Mouse (Mus musculus) embryonic facial prominence, embryonic 14.5 days (tissue): Measurements from ENCODE around the gene Pemt. TPM values are rescaled to one million over a fixed set of nuclear protein-coding genes. Genes with fewer than 3 reads are reported as not detected.

Experiments used
- ATAC-seq: fragments of 200-750 bp; cut with Nextera tagmentation; 2 replicates; pipeline ENCODE4 v1.8.0; 2017; ENCODE audit warnings: low read depth, moderate number of reproducible peaks, moderate TSS enrichment
- DNase-seq: peaks from one replicate; pipeline ENCODE4 v3.0.0-alpha.2; 2015; ENCODE audit warnings: low spot score
- H3K27ac ChIP-seq: fragments of 300-500 bp; sonication (generic); replicated peaks from 2 replicates; pipeline ENCODE4 v1.5.1; 2014; ENCODE audit warnings: low read depth, mild to moderate bottlenecking, low read length, moderate library complexity
- H3K27me3 ChIP-seq: fragments of 300-500 bp; sonication (generic); replicated peaks from 2 replicates; pipeline ENCODE4 v1.6.1; 2014; ENCODE audit warnings: low read length; ENCODE audit not compliant: control insufficient read depth, insufficient read depth
- H3K36me3 ChIP-seq: fragments of 300-500 bp; sonication (generic); 2 replicates; pipeline ENCODE4 v1.6.1; 2014; ENCODE audit warnings: low read length, mixed read lengths; ENCODE audit not compliant: control insufficient read depth, insufficient read depth
- H3K4me1 ChIP-seq: fragments of 300-500 bp; sonication (generic); 2 replicates; pipeline ENCODE4 v1.6.1; 2014; ENCODE audit warnings: antibody characterized with exemption, low read length; ENCODE audit not compliant: control insufficient read depth, insufficient read depth
- H3K4me2 ChIP-seq: fragments of 300-500 bp; sonication (generic); 2 replicates; pipeline ENCODE4 v1.6.1; 2014; ENCODE audit warnings: low read depth, mild to moderate bottlenecking, low read length, moderate library complexity, mixed read lengths
- H3K4me3 ChIP-seq: fragments of 300-500 bp; sonication (generic); 2 replicates; pipeline ENCODE4 v1.5.1; 2014; ENCODE audit warnings: low read depth, mild to moderate bottlenecking, low read length
- H3K9ac ChIP-seq: fragments of 300-500 bp; sonication (generic); 2 replicates; pipeline ENCODE4 v1.6.1; 2014; ENCODE audit warnings: low read depth, mild to moderate bottlenecking, low read length, moderate library complexity, mixed read lengths
- H3K9me3 ChIP-seq: fragments of 300-500 bp; sonication (generic); 2 replicates; pipeline ENCODE4 v1.6.1; 2016; ENCODE audit warnings: low read length; ENCODE audit not compliant: control insufficient read depth
- WGBS: fragments of 180-500 bp; shearing (Covaris S2); extraction: QIAGEN DNeasy Blood & Tissue Kit; methylation state at CpG from one replicate; pipeline ENCODE4 v1.1.7; 2014; 5-methylcytosine and 5-hydroxymethylcytosine counted together
- polyA plus RNA-seq: library from polyadenylated mRNA; unstranded; fragments of >200 nt; fragmentation: Nextera tagmentation; extraction: Ambion mirVana; gene quantifications from 2 replicates; pipeline ENCODE4 v1.2.1, GENCODE M21; 2014

The Pemt gene
- polyA plus RNA-seq, 1 experiment from 2014 or later: 9.2 TPM

DNA sequence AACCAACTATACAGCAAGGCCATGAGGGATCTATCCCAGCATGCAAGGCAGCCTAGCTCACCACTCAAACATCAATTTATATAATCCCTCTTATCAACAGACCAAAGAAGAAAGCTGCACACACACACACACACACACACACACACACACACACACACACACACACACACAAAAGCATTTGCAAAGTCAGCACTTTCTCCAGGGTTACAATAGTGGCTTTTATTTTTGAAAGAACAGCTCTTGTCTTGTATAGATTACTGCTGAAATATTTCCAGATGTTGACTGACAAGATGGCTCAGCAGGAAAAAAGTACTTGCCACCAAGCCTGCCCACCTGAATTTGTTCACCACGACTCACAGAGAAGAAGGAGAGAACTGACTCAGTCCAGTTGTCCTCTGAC is 19.0 kb upstream of the Pemt start:
- Histone ChIP-seq H3K4me1 (no peaks in the 10 kb centered on the region), H3K9me3 (no peaks in the 10 kb centered on the region), H3K4me2 (no peak overlapping the region), H3K4me3 (no peak overlapping the region), H3K36me3 (no peaks in the 10 kb centered on the region), H3K9ac (no peak overlapping the region), H3K27ac (no peak overlapping the region), H3K27me3 (no peaks in the 10 kb centered on the region)
- DNase-seq (peak; percentile 22), ATAC-seq (no peak)
- 14% methylated on average over 1 of the region's 1 CpGs for WGBS

DNA sequence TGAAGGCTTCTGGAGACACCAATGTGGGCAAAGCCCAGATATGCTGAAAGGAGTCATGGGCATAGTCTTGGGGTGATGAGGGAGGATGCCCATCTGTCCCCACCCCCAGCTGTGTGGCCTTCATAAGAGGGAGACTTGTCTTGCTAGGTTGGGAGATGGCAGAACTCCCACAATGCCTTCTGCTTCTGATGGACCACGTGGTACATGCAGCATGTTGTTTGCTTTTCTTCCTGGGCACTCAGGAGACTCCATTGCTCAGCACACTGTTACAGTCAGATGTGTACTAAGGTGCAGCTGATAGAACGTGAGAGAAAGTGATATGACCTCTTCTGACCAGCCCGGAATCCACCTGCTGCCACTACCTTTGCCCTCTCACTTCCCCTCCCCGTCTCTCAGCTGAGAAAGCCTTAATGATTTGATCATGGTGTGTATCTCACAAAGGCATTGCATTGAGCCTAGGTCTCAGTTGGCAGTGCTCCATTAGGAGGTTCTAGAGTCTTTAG is 15.3 kb upstream of the Pemt start:
- Histone ChIP-seq H3K27ac (no peak overlapping the region), H3K4me1 (no peaks in the 10 kb centered on the region), H3K27me3 (no peaks in the 10 kb centered on the region), H3K4me2 (no peak overlapping the region), H3K9ac (no peak overlapping the region), H3K4me3 (no peak overlapping the region), H3K9me3 (no peaks in the 10 kb centered on the region), H3K36me3 (no peaks in the 10 kb centered on the region)
- no peak for DNase-seq
- 79% methylated on average over 4 of the region's 4 CpGs for WGBS
- ATAC-seq: no peak

DNA sequence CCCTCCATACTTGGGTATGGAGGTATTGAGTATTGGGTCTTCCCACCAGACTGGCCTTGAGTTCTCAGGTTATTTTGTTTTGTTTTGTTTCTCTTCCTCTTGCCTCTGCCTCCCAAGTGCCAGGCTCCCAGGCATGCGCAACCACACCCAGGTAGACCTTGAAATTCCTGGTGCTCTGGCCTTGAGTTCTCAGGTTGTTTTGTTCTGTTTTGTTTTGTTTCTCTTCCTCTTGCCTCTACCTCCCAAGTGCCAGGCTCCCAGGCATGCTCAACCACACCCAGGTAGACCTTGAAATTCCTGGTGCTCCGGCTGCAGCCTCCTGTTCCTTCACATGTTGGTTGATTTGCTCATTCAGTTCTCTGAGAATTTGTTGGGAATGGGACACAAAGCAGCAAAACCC is 13.7 kb upstream of the Pemt start:
- Histone ChIP-seq H3K9ac (no peak overlapping the region), H3K36me3 (no peaks in the 10 kb centered on the region), H3K4me2 (no peak overlapping the region), H3K27me3 (no peaks in the 10 kb centered on the region), H3K4me3 (no peak overlapping the region), H3K9me3 (no peaks in the 10 kb centered on the region), H3K27ac (no peak overlapping the region), H3K4me1 (no peaks in the 10 kb centered on the region)
- 91% methylated on average over 2 of the region's 2 CpGs for WGBS
- ATAC-seq: no peak
- DNase-seq: no peak

DNA sequence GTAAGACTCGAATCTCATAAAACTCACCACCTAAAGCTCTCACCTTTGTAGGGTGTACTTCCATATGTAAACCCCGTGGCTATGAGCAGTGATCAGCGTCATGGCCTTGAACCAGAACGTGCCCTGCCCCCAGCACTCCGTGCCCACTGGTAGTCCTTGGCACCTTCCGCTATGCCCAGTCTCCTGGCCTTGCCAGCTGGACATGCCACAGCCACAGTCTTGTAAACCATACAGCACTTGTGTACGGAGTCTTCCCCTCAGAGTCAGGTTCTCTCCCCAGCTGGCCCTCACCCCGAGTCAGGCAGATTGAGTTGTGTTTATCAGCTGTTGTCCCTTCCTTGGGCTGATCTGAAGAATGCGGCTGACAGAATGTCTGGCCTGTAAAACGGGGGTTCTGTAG is 12.2 kb upstream of the Pemt start:
- no peaks in the 10 kb centered on the region for H3K27me3 ChIP-seq
- ATAC-seq (no peak), DNase-seq (no peak)
- no peak overlapping the region for H3K4me2 ChIP-seq
- WGBS: 72% methylated on average over 10 of the region's 10 CpGs
- H3K4me1 ChIP-seq: no peaks in the 10 kb centered on the region
- 0 out of 2 replicates have a peak overlapping the region, but pooled peaks have one; percentile 48 for H3K27ac ChIP-seq
- H3K9ac ChIP-seq: no peak overlapping the region
- H3K36me3 ChIP-seq: no peaks in the 10 kb centered on the region
- H3K4me3 ChIP-seq: no peak overlapping the region
- no peaks in the 10 kb centered on the region for H3K9me3 ChIP-seq

DNA sequence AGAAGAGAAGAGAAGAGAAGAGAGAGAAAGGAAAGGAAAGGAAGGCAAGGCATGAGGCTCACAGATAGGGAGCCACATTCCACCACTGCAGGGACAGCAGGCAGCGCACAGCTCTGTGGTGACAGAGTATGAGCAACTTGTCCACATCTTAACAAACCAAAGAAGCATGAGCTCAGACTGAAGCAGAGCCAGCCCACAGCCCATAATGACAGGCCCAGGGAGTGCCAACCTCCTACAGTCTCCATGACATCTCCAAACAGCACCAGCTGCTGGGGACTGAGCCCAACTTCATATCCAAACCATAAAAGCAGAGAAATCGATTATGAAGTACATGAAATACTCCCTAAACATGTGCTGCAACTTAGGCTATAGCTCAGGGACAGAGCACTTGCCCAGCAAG is 11.7 kb upstream of the Pemt start:
- Histone ChIP-seq H3K4me2 (no peak overlapping the region), H3K9ac (no peak overlapping the region), H3K36me3 (no peaks in the 10 kb centered on the region), H3K9me3 (no peaks in the 10 kb centered on the region), H3K4me3 (no peak overlapping the region), H3K27me3 (no peaks in the 10 kb centered on the region), H3K4me1 (no peaks in the 10 kb centered on the region), H3K27ac (0 out of 2 replicates have a peak overlapping the region, but pooled peaks have one; percentile 48)
- ATAC-seq: peak; percentile 74
- WGBS: 74% methylated on average over 2 of the region's 2 CpGs
- peak; percentile 63 for DNase-seq

GRCm38 (mm10) chr11:60056520-60056919 is 10.2 kb upstream of the Pemt start:
- 84% methylated on average over 6 of the region's 6 CpGs for WGBS
- no peak for DNase-seq

DNA sequence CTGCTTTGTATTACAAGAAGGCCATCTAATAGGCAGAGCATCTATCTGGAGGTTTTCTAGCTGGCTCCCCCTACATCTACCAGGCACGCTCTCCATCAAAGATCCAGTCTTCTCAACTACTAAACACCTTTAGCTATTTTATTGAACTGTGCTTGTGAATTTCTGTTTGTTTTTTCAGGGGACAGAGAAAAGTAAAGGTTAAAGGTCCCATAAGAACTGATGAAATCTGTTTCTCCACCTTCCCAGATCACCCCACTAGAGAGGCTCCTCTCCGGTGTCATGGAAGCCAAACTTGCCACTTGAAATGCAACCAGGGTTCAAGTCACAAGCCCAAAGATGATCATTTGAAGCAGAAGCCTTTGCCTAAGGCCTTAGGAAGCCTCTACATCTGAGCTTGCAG is 2.6 kb upstream of the Pemt start:
- Histone ChIP-seq H3K4me1 (no peaks in the 10 kb centered on the region), H3K9ac (no peak overlapping the region), H3K4me2 (no peak overlapping the region), H3K9me3 (no peaks in the 10 kb centered on the region), H3K27me3 (no peaks in the 10 kb centered on the region), H3K36me3 (no peaks in the 10 kb centered on the region), H3K4me3 (no peak overlapping the region), H3K27ac (no peak overlapping the region)
- ATAC-seq (no peak), DNase-seq (no peak)
- WGBS: 94% methylated on average over 2 of the region's 2 CpGs

More at GRCm38 (mm10) chr11:60056520-60056919, 10.2 kb upstream of the Pemt start:
- Histone ChIP-seq H3K27ac (no peak overlapping the region), H3K9me3 (no peaks in the 10 kb centered on the region), H3K36me3 (no peaks in the 10 kb centered on the region), H3K4me2 (no peak overlapping the region), H3K4me3 (no peak overlapping the region), H3K27me3 (no peaks in the 10 kb centered on the region), H3K4me1 (no peaks in the 10 kb centered on the region), H3K9ac (no peak overlapping the region)
- no peak for ATAC-seq

DNA sequence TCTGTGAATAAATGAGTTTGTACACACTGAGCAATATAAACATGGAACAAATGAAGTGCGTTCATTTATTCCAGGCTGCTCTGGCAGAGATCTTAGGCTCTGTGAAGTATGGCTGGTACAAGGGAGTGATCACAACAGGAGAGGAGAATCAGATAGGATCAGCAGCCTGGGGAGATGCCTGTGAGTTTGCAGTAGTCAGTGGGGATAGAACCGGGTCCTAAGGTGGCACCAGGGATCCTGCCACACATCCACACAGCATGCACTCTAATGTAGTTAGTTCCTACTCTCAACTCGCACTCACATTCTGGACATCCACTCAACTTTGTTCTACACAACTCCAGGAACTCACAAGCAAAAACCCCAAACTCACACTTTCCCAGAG is 622 bp downstream of the Pemt start:
- H3K9ac ChIP-seq: peak overlapping the region; percentile 64
- H3K27ac ChIP-seq: no peak overlapping the region; the same call in 1 of the 2 replicates
- peak overlapping the region; percentile 53 for H3K4me3 ChIP-seq
- H3K36me3 ChIP-seq: no peaks in the 10 kb centered on the region
- H3K27me3 ChIP-seq: no peaks in the 10 kb centered on the region
- ATAC-seq: peak; percentile 13
- H3K9me3 ChIP-seq: no peaks in the 10 kb centered on the region
- DNase-seq: no peak
- peak overlapping the region; percentile 58 for H3K4me2 ChIP-seq
- H3K4me1 ChIP-seq: no peaks in the 10 kb centered on the region
- 6% methylated on average over 3 of the region's 3 CpGs for WGBS

- Histone ChIP-seq H3K9me3 (no peaks in the 10 kb centered on the region), H3K27ac (no peak overlapping the region), H3K4me3 (no peak overlapping the region), H3K4me1 (no peaks in the 10 kb centered on the region), H3K9ac (no peak overlapping the region), H3K4me2 (no peak overlapping the region), H3K27me3 (no peaks in the 10 kb centered on the region), H3K36me3 (no peaks in the 10 kb centered on the region)
- 87% methylated on average over 1 of the region's 1 CpGs for WGBS
- DNase-seq: no peak
- no peak for ATAC-seq
Observed at GRCm38 (mm10) chr11:60044777-60045176, 1.5 kb downstream of the Pemt start.
